Mouse (Mus musculus): ENCODE measurements around the gene Serf2. TPM values are rescaled to one million over a fixed set of nuclear protein-coding genes. Genes with fewer than 3 reads are reported as not detected.

The Serf2 gene
- polyA plus RNA-seq, 1 experiment, result 355 TPM

GRCm38 (mm10) chr2:121445117-121445516, 3.9 kb upstream of the Serf2 start:
- H3K4me3 ChIP-seq (ENCODE audit: insufficient read depth, low read length), result no peak overlapping the region
- H3K4me1 ChIP-seq (ENCODE audit: control insufficient read depth, insufficient read depth, low read length), result no peaks in the 10 kb centered on the region
- TF ChIP-seq CTCF (IDR thresholded peaks at IDR 0.05; ENCODE audit: extremely low read depth, insufficient read depth, low read length) (no peak), POLR2A (IDR thresholded peaks at IDR 0.05; ENCODE audit: extremely low read depth, insufficient read depth, low read length) (no peak)
- H3K27ac ChIP-seq (ENCODE audit: insufficient read depth, low read length), result no peak overlapping the region

DNA sequence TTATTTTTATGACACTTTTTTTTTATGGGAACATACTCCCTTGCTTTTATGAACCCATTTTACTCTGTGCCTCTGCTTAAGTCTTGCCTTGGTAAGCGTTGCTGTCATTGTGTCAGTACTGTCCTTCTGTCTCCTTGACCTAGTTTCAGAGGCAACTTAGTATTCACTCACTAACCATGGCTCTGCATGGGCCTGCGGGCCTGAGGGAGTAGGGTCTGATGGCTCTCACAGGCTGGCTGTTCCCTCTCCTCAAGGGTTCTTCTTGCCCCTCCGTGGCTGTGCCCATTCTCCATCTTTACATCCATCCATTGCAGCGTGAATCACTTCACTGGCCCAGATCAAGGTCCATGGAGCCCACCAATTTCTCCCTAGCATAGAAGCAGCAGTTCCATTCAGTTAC, 2.5 kb upstream of the Serf2 start:
- Histone ChIP-seq H3K27ac (ENCODE audit: insufficient read depth, low read length) (no peak overlapping the region), H3K4me3 (ENCODE audit: insufficient read depth, low read length) (no peak overlapping the region), H3K4me1 (ENCODE audit: control insufficient read depth, insufficient read depth, low read length) (no peaks in the 10 kb centered on the region)
- TF ChIP-seq CTCF (IDR thresholded peaks at IDR 0.05; ENCODE audit: extremely low read depth, insufficient read depth, low read length) (no peak), POLR2A (IDR thresholded peaks at IDR 0.05; ENCODE audit: extremely low read depth, insufficient read depth, low read length) (no peak)

DNA sequence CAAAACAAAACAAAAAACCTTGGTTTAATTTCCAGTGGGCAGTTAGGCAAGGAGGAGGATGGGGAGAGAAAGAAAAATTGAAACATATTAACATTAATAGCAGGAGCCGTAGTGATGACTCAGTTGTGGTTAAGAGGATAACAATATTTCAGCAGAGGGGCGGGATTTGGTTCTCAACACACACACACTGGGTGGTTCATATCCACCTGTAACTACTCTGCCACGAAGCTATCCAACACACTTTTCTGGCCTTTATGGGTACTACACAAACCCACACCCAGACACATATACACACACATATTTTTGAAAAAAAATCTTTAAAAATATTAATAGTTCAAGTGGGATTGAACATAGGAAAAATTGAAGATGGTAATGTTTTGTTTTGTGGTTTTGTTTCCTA, 2.0 kb upstream of the Serf2 start:
- Histone ChIP-seq H3K4me3 (ENCODE audit: insufficient read depth, low read length) (no peak overlapping the region), H3K27ac (ENCODE audit: insufficient read depth, low read length) (no peak overlapping the region), H3K4me1 (ENCODE audit: control insufficient read depth, insufficient read depth, low read length) (no peaks in the 10 kb centered on the region)
- TF ChIP-seq CTCF (IDR thresholded peaks at IDR 0.05; ENCODE audit: extremely low read depth, insufficient read depth, low read length), result no peak
- no peak for TF ChIP-seq POLR2A (IDR thresholded peaks at IDR 0.05; ENCODE audit: extremely low read depth, insufficient read depth, low read length)

- peak overlapping the region; percentile 90 for H3K27ac ChIP-seq (ENCODE audit: insufficient read depth, low read length)
- peaks cover 1% of the 10 kb centered on the region; the same call in 1 of the 2 replicates for H3K4me1 ChIP-seq (ENCODE audit: control insufficient read depth, insufficient read depth, low read length)
- H3K4me3 ChIP-seq (ENCODE audit: insufficient read depth, low read length), result peak overlapping the region; percentile 64; the same call in 1 of the 2 replicates
- TF ChIP-seq POLR2A (IDR thresholded peaks at IDR 0.05; ENCODE audit: extremely low read depth, insufficient read depth, low read length) (no peak), CTCF (IDR thresholded peaks at IDR 0.05; ENCODE audit: extremely low read depth, insufficient read depth, low read length) (peak; percentile 14; the same call in 1 of the 2 replicates)
Observed at GRCm38 (mm10) chr2:121448136-121448535, 859 bp upstream of the Serf2 start.

DNA sequence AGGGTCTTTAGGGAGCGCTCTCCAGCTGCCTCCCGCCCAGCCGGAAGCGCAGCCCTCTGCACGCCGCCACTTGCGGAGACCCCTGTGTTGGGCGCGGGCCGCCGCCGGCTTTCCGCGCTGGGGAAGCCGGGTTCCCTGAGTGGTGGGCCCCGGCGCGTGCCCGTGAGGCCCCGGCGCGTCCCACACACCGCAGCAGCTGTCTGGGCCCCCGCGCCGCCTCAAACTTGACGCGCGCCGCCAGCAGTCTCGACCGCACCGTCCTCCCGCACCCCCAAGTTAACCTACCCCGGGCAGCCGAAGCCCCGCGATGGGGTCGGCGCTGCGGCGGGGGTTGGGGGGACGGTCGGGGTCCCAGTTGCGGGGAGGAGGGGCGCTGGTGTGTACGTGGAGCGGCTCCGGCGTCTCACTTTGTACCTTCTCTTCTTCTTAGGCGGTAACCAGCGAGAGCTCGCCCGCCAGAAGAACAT, 583 bp downstream of the Serf2 start:
- no peak for TF ChIP-seq POLR2A (IDR thresholded peaks at IDR 0.05; ENCODE audit: extremely low read depth, insufficient read depth, low read length)
- TF ChIP-seq CTCF (IDR thresholded peaks at IDR 0.05; ENCODE audit: extremely low read depth, insufficient read depth, low read length), result no peak
- Histone ChIP-seq H3K27ac (ENCODE audit: insufficient read depth, low read length) (peak overlapping the region; percentile 94), H3K4me1 (ENCODE audit: control insufficient read depth, insufficient read depth, low read length) (peaks cover 1% of the 10 kb centered on the region; the same call in 1 of the 2 replicates), H3K4me3 (ENCODE audit: insufficient read depth, low read length) (peak overlapping the region; percentile 64)

- no peak for TF ChIP-seq CTCF (IDR thresholded peaks at IDR 0.05; ENCODE audit: extremely low read depth, insufficient read depth, low read length)
- no peak for TF ChIP-seq POLR2A (IDR thresholded peaks at IDR 0.05; ENCODE audit: extremely low read depth, insufficient read depth, low read length)
- H3K4me3 ChIP-seq (ENCODE audit: insufficient read depth, low read length), result peak overlapping the region; percentile 64
- H3K4me1 ChIP-seq (ENCODE audit: control insufficient read depth, insufficient read depth, low read length), result peaks cover 1% of the 10 kb centered on the region; the same call in 1 of the 2 replicates
- no peak overlapping the region for H3K27ac ChIP-seq (ENCODE audit: insufficient read depth, low read length)
Observed at GRCm38 (mm10) chr2:121450093-121450492, 1.1 kb downstream of the Serf2 start.

- H3K4me1 ChIP-seq (ENCODE audit: control insufficient read depth, insufficient read depth, low read length), result peaks cover 1% of the 10 kb centered on the region; the same call in 1 of the 2 replicates
- no peak overlapping the region for H3K4me3 ChIP-seq (ENCODE audit: insufficient read depth, low read length)
- H3K27ac ChIP-seq (ENCODE audit: insufficient read depth, low read length), result no peak overlapping the region
- TF ChIP-seq CTCF (IDR thresholded peaks at IDR 0.05; ENCODE audit: extremely low read depth, insufficient read depth, low read length), result no peak
- TF ChIP-seq POLR2A (IDR thresholded peaks at IDR 0.05; ENCODE audit: extremely low read depth, insufficient read depth, low read length), result no peak
Observed at GRCm38 (mm10) chr2:121452361-121452760, 3.4 kb downstream of the Serf2 start.

DNA sequence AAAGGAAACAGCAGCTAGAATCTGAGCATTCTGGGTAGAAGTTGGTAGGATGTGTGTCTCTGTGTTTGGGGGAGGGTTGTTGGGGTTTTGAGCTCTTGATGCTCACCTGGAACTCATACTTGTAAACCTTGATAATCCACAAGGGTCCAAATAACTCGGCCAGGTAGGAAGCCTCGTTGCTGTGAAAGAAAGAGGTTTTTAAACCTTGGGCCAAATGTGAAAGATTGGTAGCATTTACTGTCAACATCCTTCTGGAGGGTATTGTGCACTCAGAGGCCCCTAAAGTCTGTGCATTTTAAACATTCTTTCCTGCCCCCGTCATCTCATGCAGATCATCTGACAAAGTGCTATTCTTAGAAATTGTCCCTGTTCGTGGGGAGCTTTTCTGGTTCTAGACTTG, 4.0 kb downstream of the Serf2 start, which contains the start of gene Hypk:
Gene Hypk, plus strand, starts transcription at position 301 of the 400 bp plus-strand sequence.
- Histone ChIP-seq H3K4me1 (ENCODE audit: control insufficient read depth, insufficient read depth, low read length) (peaks cover 1% of the 10 kb centered on the region; the same call in 1 of the 2 replicates), H3K27ac (ENCODE audit: insufficient read depth, low read length) (no peak within 1 kb of the TSS), H3K4me3 (ENCODE audit: insufficient read depth, low read length) (no peak within 1 kb of the TSS)
- TF ChIP-seq CTCF (IDR thresholded peaks at IDR 0.05; ENCODE audit: extremely low read depth, insufficient read depth, low read length) (no peak), POLR2A (IDR thresholded peaks at IDR 0.05; ENCODE audit: extremely low read depth, insufficient read depth, low read length) (0 out of 2 replicates have a peak, but pooled peaks have one; percentile 25)

DNA sequence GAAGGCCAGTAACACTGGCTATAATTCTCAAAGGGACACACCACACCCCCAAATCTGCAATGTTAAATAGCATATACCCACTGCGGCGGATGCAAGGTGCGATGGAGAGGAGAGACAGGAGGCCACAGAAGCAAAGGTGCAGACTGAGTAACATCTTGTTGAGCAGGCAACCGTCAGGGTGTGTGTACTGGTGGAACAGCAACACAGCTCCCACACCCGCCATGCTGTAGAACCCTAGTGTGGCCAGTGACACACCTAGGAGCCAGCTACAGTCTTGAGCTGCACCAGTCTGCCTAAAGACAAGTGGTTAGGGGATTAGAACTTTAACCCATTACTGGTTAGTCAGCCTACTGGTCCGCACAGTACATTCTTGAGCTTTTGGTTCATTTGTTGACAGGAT, 4.9 kb downstream of the Serf2 start:
- Histone ChIP-seq H3K27ac (ENCODE audit: insufficient read depth, low read length) (no peak overlapping the region), H3K4me3 (ENCODE audit: insufficient read depth, low read length) (no peak overlapping the region), H3K4me1 (ENCODE audit: control insufficient read depth, insufficient read depth, low read length) (peaks cover 1% of the 10 kb centered on the region; the same call in 1 of the 2 replicates)
- TF ChIP-seq POLR2A (IDR thresholded peaks at IDR 0.05; ENCODE audit: extremely low read depth, insufficient read depth, low read length) (no peak), CTCF (IDR thresholded peaks at IDR 0.05; ENCODE audit: extremely low read depth, insufficient read depth, low read length) (no peak)

DNA sequence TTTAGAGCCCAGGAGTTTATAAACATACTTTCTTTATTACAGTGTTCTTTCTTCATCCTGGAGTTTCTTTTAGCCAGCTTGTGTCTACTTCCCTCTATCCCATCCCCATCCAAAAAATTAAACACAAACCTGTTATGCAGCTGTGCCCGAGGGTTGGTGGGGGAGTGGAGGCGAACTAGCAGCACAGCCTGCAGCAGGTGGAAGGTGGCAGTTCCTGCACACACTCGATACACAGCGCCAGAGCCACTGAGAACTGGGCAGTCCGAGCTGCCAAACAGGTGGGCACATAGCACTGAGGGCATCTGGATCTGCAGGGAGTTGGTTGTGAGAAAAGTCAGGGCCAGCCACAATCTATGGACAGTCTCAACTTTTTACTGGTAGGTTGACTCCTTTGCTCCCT, 6.5 kb downstream of the Serf2 start:
- Histone ChIP-seq H3K4me3 (ENCODE audit: insufficient read depth, low read length) (no peak overlapping the region), H3K27ac (ENCODE audit: insufficient read depth, low read length) (no peak overlapping the region), H3K4me1 (ENCODE audit: control insufficient read depth, insufficient read depth, low read length) (peaks cover 1% of the 10 kb centered on the region; the same call in 1 of the 2 replicates)
- TF ChIP-seq POLR2A (IDR thresholded peaks at IDR 0.05; ENCODE audit: extremely low read depth, insufficient read depth, low read length) (no peak), CTCF (IDR thresholded peaks at IDR 0.05; ENCODE audit: extremely low read depth, insufficient read depth, low read length) (no peak)

Measured in cortical plate, adult 2 months (tissue).